Mouse (Mus musculus) forebrain, embryonic 13.5 days (tissue): Measurements from ENCODE around the gene Trabd2b. TPM values are rescaled to one million over a fixed set of nuclear protein-coding genes. Genes with fewer than 3 reads are reported as not detected.

Experiments
- ATAC-seq: fragments of 200-750 bp; cut with Nextera tagmentation; 2 replicates; pipeline ENCODE4 v1.8.0; 2017
- H3K27ac ChIP-seq: fragments of 300-500 bp; sonication (generic); 2 replicates; pipeline ENCODE4 v1.5.1; 2015; ENCODE audit warnings: inconsistent platforms, mild to moderate bottlenecking, moderate library complexity
- H3K27me3 ChIP-seq: fragments of 300-500 bp; sonication (generic); 2 replicates; pipeline ENCODE4 v1.6.1; 2015; ENCODE audit warnings: mild to moderate bottlenecking, inconsistent platforms
- H3K36me3 ChIP-seq: fragments of 300-500 bp; sonication (generic); 2 replicates; pipeline ENCODE4 v1.6.1; 2015; ENCODE audit warnings: mild to moderate bottlenecking, inconsistent platforms; ENCODE audit not compliant: poor library complexity, severe bottlenecking
- H3K4me1 ChIP-seq: fragments of 300-500 bp; sonication (generic); 2 replicates; pipeline ENCODE4 v1.6.1; 2015; ENCODE audit warnings: inconsistent platforms
- H3K4me2 ChIP-seq: fragments of 300-500 bp; sonication (generic); 2 replicates; pipeline ENCODE4 v1.6.1; 2015; ENCODE audit warnings: inconsistent platforms, mild to moderate bottlenecking, moderate library complexity
- H3K4me3 ChIP-seq: fragments of 300-500 bp; sonication (generic); 2 replicates; pipeline ENCODE4 v1.5.1; 2015; ENCODE audit warnings: mild to moderate bottlenecking, inconsistent platforms
- H3K9ac ChIP-seq: fragments of 300-500 bp; sonication (generic); 2 replicates; pipeline ENCODE4 v1.6.1; 2015; ENCODE audit warnings: mild to moderate bottlenecking, inconsistent platforms
- H3K9me3 ChIP-seq: fragments of 300-500 bp; sonication (generic); replicated peaks from 2 replicates; pipeline ENCODE4 v1.6.1; 2016; ENCODE audit warnings: inconsistent platforms
- WGBS: fragments of 180-500 bp; shearing (Covaris S2); methylation state at CpG from one replicate; pipeline ENCODE4 v1.1.7; 2015; 5-methylcytosine and 5-hydroxymethylcytosine counted together
- polyA plus RNA-seq: library from polyadenylated mRNA; unstranded; fragments of >200 nt; fragmentation: Nextera tagmentation; extraction: Ambion mirVana; gene quantifications from 2 replicates; pipeline ENCODE4 v1.2.1, GENCODE M21; 2015

Trabd2b gene
- polyA plus RNA-seq, 1 experiment from 2014 or later, result 0.27 TPM

GRCm38 (mm10) chr4:114601201-114602009 is 194.9 kb downstream of the Trabd2b start:
- no peak overlapping the region for H3K27ac ChIP-seq
- ATAC-seq, result no peak

DNA sequence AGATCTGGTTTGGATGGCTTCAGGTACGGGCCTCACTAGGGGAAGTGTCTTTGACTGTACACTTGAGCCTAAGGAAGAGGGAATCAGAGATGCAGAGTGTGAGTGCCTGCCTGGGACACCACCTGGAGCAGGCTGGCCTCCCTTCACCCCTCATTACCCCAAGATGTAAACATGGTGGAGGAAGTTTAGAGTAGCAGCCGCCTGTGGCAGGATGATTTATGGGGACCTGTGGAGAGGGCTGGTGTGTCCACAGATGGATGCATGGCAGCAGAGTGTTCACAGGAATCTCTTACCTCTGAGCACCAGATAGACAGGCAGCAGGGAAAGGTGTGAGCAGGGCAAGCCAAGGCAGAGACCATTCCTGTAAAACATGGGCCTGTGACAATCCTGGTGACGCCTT is 199.1 kb downstream of the Trabd2b start:
- 91% methylated on average over 3 of the region's 3 CpGs for WGBS
- Histone ChIP-seq H3K4me1 (peaks cover 5% of the 10 kb centered on the region; the same call in 1 of the 2 replicates), H3K9ac (no peak overlapping the region)

More at GRCm38 (mm10) chr4:114601201-114602009, 194.9 kb downstream of the Trabd2b start:
- Histone ChIP-seq H3K36me3 (no peaks in the 10 kb centered on the region), H3K9ac (no peak overlapping the region), H3K4me1 (peaks cover 5% of the 10 kb centered on the region; the same call in 1 of the 2 replicates), H3K4me3 (no peak overlapping the region), H3K4me2 (no peak overlapping the region), H3K9me3 (no peaks in the 10 kb centered on the region), H3K27me3 (no peaks in the 10 kb centered on the region)
- WGBS, result 36% methylated on average over 8 of the region's 8 CpGs

GRCm38 (mm10) chr4:114607873-114608272 is 201.3 kb downstream of the Trabd2b start:
- 78% methylated on average over 2 of the region's 2 CpGs for whole genome bisulfite sequencing
- no peaks in the 10 kb centered on the region for H3K4me1 ChIP-seq
- H3K27ac ChIP-seq, result no peak overlapping the region
- H3K4me3 ChIP-seq, result no peak overlapping the region
- no peak for ATAC-seq
- H3K9me3 ChIP-seq, result no peaks in the 10 kb centered on the region
- H3K27me3 ChIP-seq, result no peaks in the 10 kb centered on the region
- H3K9ac ChIP-seq, result no peak overlapping the region
- H3K4me2 ChIP-seq, result no peak overlapping the region
- H3K36me3 ChIP-seq, result no peaks in the 10 kb centered on the region

More for the DNA sequence above, 199.1 kb downstream of the Trabd2b start:
- H3K4me3 ChIP-seq, result no peak overlapping the region
- H3K27me3 ChIP-seq, result no peaks in the 10 kb centered on the region
- H3K9me3 ChIP-seq, result no peaks in the 10 kb centered on the region
- no peak for ATAC-seq
- no peak overlapping the region for H3K4me2 ChIP-seq
- no peak overlapping the region for H3K27ac ChIP-seq
- no peaks in the 10 kb centered on the region for H3K36me3 ChIP-seq

- Histone ChIP-seq H3K27me3 (no peaks in the 10 kb centered on the region), H3K36me3 (no peaks in the 10 kb centered on the region), H3K4me2 (no peak overlapping the region), H3K4me1 (no peaks in the 10 kb centered on the region), H3K9me3 (no peaks in the 10 kb centered on the region), H3K4me3 (no peak overlapping the region), H3K9ac (no peak overlapping the region), H3K27ac (no peak overlapping the region)
- WGBS, result 85% methylated on average over 3 of the region's 4 CpGs
- ATAC-seq, result no peak
Measured at GRCm38 (mm10) chr4:114609297-114609696, 202.8 kb downstream of the Trabd2b start.

- Histone ChIP-seq H3K4me2 (no peak overlapping the region), H3K9me3 (no peaks in the 10 kb centered on the region), H3K27ac (no peak overlapping the region), H3K4me3 (no peak overlapping the region), H3K36me3 (no peaks in the 10 kb centered on the region), H3K27me3 (no peaks in the 10 kb centered on the region), H3K4me1 (no peaks in the 10 kb centered on the region), H3K9ac (no peak overlapping the region)
- WGBS, result 80% methylated on average over 8 of the region's 8 CpGs
- ATAC-seq, result no peak
Measured at GRCm38 (mm10) chr4:114611166-114611929, 204.8 kb downstream of the Trabd2b start.

GRCm38 (mm10) chr4:114612032-114612431 is 205.5 kb downstream of the Trabd2b start:
- H3K4me2 ChIP-seq, result no peak overlapping the region
- no peak overlapping the region for H3K4me3 ChIP-seq
- no peaks in the 10 kb centered on the region for H3K4me1 ChIP-seq
- no peak overlapping the region for H3K9ac ChIP-seq
- H3K36me3 ChIP-seq, result no peaks in the 10 kb centered on the region
- no peaks in the 10 kb centered on the region for H3K27me3 ChIP-seq
- WGBS, result 76% methylated on average over 5 of the region's 5 CpGs
- H3K9me3 ChIP-seq, result no peaks in the 10 kb centered on the region
- H3K27ac ChIP-seq, result no peak overlapping the region
- no peak for ATAC-seq

- Histone ChIP-seq H3K9me3 (no peaks in the 10 kb centered on the region), H3K27ac (no peak overlapping the region), H3K4me1 (no peaks in the 10 kb centered on the region), H3K27me3 (no peaks in the 10 kb centered on the region), H3K36me3 (no peaks in the 10 kb centered on the region), H3K4me3 (no peak overlapping the region), H3K4me2 (no peak overlapping the region), H3K9ac (no peak overlapping the region)
- WGBS, result 92% methylated on average over 4 of the region's 4 CpGs
- ATAC-seq, result no peak
Measured at GRCm38 (mm10) chr4:114612827-114613226, 206.3 kb downstream of the Trabd2b start.

DNA sequence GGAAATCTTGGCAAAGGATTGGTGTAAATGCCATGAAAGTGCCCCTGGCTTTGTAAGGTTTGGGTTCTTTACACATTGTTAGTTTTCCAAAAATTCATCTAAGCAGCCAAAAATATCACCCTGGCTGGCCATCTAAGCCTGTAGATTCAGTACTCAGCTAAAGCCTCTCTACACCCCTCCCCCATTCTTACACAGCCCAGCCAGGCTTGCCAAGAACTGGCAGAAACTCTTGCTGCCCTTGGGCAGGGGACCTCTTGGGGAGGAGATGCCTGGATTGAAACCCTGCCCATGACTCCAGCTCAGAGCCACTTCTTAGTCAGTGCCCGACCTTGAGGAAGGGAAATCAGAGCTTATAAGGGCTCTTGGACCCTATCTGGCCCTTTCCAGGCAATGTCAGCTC is 207.6 kb downstream of the Trabd2b start:
- Histone ChIP-seq H3K9me3 (no peaks in the 10 kb centered on the region), H3K9ac (no peak overlapping the region), H3K27me3 (no peaks in the 10 kb centered on the region), H3K27ac (no peak overlapping the region), H3K36me3 (no peaks in the 10 kb centered on the region), H3K4me1 (no peaks in the 10 kb centered on the region), H3K4me2 (no peak overlapping the region), H3K4me3 (no peak overlapping the region)
- WGBS, result 53% methylated on average over 1 of the region's 1 CpGs
- ATAC-seq, result no peak

GRCm38 (mm10) chr4:114615765-114616164 is 209.2 kb downstream of the Trabd2b start:
- Histone ChIP-seq H3K36me3 (no peaks in the 10 kb centered on the region), H3K9me3 (no peaks in the 10 kb centered on the region), H3K4me3 (no peak overlapping the region), H3K9ac (no peak overlapping the region), H3K4me2 (no peak overlapping the region), H3K27me3 (no peaks in the 10 kb centered on the region), H3K4me1 (no peaks in the 10 kb centered on the region), H3K27ac (no peak overlapping the region)
- no peak for ATAC-seq
- 94% methylated on average over 4 of the region's 4 CpGs for WGBS

DNA sequence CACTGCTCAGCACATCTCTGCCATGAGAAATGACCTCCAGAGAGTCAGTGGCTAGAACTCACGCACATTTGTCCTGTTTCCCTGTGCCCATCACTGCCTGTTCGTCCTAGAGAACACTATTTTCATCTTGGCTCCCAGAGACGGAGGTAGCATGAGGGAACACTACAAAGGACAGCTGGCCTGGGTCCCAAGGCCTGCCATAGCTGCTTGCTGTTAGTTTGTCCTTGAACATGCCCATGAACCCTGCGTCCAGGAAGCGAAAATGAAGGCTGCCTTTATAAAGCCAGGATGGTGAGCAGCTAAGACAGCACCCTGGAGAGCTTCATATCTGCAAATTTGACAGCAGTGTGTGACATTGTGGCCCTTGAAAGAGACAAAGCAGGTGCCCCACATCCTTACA is 216.4 kb downstream of the Trabd2b start:
- WGBS, result 82% methylated on average over 5 of the region's 5 CpGs
- Histone ChIP-seq H3K4me2 (no peak overlapping the region), H3K27me3 (no peaks in the 10 kb centered on the region), H3K9ac (no peak overlapping the region), H3K36me3 (no peaks in the 10 kb centered on the region), H3K27ac (no peak overlapping the region), H3K4me1 (peaks cover 11% of the 10 kb centered on the region), H3K4me3 (no peak overlapping the region), H3K9me3 (no peaks in the 10 kb centered on the region)
- ATAC-seq, result no peak

DNA sequence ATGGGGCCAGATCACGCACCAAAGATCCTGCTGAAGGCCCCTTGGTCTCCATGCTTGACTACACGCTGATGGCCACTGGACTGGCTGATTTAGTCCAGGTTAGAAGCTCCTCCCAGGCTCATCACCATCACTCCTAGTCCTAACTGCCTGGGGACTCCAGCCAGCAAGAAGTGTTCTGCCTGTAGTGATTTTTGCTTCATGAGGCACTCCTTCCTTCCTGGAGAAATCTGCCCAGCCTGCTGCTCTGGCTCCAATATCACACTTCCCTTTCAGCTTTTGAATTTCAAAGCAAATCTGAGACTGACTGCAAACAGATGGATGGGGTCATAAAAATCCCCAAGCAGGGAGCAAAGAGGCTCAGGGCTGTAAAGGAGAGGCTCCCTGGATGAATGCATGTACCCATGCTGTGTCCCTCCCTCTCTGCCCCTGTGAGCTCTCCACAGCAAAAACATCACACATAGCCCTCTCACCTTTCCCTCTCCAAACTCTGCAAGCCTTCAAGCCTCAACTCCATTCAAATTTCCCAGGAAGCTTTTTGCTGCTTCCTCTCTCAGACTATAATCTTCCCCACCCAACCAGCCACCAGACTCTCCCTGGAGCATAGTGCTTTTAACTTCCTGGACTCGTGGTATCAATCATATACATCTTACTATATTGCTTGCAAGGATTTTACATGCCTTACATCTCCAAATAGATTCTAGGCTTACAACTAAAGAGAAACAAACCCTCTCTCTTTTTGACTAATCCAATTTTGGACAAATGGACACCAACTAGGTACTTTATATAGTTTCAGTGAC is 217.8 kb downstream of the Trabd2b start:
- Histone ChIP-seq H3K36me3 (no peaks in the 10 kb centered on the region), H3K9ac (no peak overlapping the region), H3K4me2 (no peak overlapping the region), H3K27ac (no peak overlapping the region), H3K4me3 (no peak overlapping the region), H3K27me3 (no peaks in the 10 kb centered on the region), H3K9me3 (no peaks in the 10 kb centered on the region), H3K4me1 (peaks cover 11% of the 10 kb centered on the region)
- ATAC-seq, result no peak
- WGBS, result 67% methylated on average over 3 of the region's 3 CpGs

- ATAC-seq, result peak; percentile 38; the same call in 1 of the 2 replicates
- no peaks in the 10 kb centered on the region for H3K9me3 ChIP-seq
- peaks cover 11% of the 10 kb centered on the region for H3K4me1 ChIP-seq
- H3K36me3 ChIP-seq, result no peaks in the 10 kb centered on the region
- no peaks in the 10 kb centered on the region for H3K27me3 ChIP-seq
- WGBS, result 6% methylated on average over 4 of the region's 4 CpGs
- no peak overlapping the region for H3K9ac ChIP-seq
- no peak overlapping the region for H3K27ac ChIP-seq
- no peak overlapping the region for H3K4me2 ChIP-seq
- H3K4me3 ChIP-seq, result no peak overlapping the region
Measured at GRCm38 (mm10) chr4:114625357-114625756, 218.8 kb downstream of the Trabd2b start.
